Mouse (Mus musculus) kidney, adult 2 months (tissue): ENCODE results near the gene Cep170b.

ENCODE experiments used
- CTCF ChIP-seq: fragments of 200-500 bp; conservative IDR thresholded peaks from 2 replicates; pipeline ENCODE4 v1.5.1; 2011; ENCODE audit warnings: low read depth, mild to moderate bottlenecking, control low read depth, low read length, moderate library complexity, mixed read lengths; ENCODE audit not compliant: insufficient read depth, insufficient read length
- POLR2A ChIP-seq: fragments of 200-500 bp; IDR thresholded peaks from one replicate; pipeline ENCODE4 v1.6.1; 2011; ENCODE audit warnings: low read depth, low read length, control low read depth

- TF ChIP-seq POLR2A (no peak), CTCF (no peak)
Measured at GRCm38 (mm10) chr12:112769751-112770150, 49.5 kb downstream of the Cep170b start.
